Mouse (Mus musculus) stomach, adult 2 months (tissue): ENCODE measurements around the gene Tmem231. TPM values are rescaled to one million over a fixed set of nuclear protein-coding genes. Genes with fewer than 3 reads are reported as not detected.

Experiments
- polyA plus RNA-seq: library from polyadenylated mRNA; depleted of rRNA; stranded (reverse); fragments of >200 nt; gene quantifications from 2 replicates; pipeline ENCODE4 v1.2.3, GENCODE M21; 2012; rRNA removed

The Tmem231 gene
- polyA plus RNA-seq = 1.6 TPM in 2 replicates

DNA sequence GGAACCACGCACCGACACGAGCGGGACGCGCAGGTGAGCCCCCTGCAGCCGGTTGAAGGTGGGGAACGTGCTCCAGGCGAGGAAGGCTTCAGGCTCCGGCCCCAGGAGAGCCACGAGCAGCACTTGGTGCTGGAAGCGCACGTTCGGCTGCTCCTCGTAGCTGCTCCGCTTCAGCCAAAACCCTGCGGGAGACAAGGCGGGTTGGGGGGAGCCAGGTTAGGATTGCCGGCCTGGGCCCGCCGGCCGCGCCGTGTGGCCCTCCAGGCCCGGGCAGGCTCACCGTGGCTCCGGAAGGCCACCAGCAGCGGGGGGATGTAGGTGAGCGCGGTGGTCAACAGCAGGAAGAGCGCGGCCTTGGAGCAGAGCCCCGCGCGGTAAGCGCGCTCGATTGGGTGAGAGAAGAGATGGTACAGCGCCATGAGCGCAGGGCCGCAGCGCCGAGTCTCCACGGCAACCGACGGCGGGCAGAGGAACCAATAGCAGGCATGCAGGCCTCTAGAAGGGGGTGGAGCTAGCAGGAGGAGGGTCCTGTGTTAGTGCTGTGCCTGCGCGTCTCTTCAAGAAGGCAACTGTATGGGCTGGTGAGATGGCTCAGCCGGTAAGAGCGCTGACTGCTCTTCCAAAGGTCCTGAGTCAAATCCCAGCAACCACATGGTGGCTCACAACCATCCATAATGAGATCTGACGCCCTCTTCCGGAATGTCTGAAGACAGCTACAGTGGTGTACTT is at the start of gene Tmem231:
Gene Tmem231 (minus strand): TSS at position 534 of the 729 bp plus-strand sequence.

DNA sequence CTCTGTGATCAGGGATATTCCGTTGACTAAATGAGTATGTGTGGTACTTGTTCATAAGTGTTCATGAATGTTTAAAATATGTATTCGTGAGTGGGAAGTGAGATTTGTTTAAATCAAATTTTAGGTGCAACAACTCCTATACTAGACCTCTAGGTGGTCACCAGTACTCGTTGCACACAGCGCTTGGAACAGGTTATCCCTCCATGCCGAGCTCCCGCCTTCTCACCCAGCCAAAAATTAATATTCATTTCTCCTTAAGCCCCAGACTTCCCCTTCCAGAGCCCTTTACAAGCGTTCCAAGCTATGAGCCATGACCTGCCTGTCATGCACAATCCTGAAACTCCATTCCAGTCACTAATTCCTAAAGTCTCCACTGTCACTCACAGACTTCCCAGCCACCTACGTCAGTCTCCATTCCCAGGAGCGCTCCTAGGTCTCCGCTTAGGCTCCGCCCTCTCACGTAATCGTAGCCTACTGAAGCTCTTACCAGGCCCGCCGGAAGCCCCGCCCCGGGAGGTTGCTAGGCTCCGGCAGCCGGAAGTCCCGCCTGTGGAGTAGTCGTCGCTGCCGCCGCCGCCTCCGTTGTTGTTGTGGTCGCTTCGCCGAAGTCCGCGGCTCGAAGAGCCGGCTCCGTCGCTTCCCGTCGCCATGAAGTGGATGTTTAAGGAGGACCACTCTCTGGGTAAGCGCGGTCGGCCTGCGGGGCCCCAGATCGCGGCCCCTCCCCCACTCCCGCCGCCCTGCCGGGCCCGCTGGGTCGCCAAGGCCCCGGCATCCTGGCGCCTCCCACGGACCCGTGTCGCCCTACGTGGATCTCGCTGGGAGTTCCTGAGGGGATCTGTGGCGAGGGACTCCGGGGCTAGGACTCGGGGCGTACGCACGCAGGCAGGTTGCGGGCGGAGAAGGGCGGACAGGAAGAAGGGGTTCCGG is 6.8 kb upstream of the Tmem231 start, which contains the start of gene Gabarapl2:
Gene Gabarapl2 (plus strand): TSS at position 533 of the 930 bp plus-strand sequence.

DNA sequence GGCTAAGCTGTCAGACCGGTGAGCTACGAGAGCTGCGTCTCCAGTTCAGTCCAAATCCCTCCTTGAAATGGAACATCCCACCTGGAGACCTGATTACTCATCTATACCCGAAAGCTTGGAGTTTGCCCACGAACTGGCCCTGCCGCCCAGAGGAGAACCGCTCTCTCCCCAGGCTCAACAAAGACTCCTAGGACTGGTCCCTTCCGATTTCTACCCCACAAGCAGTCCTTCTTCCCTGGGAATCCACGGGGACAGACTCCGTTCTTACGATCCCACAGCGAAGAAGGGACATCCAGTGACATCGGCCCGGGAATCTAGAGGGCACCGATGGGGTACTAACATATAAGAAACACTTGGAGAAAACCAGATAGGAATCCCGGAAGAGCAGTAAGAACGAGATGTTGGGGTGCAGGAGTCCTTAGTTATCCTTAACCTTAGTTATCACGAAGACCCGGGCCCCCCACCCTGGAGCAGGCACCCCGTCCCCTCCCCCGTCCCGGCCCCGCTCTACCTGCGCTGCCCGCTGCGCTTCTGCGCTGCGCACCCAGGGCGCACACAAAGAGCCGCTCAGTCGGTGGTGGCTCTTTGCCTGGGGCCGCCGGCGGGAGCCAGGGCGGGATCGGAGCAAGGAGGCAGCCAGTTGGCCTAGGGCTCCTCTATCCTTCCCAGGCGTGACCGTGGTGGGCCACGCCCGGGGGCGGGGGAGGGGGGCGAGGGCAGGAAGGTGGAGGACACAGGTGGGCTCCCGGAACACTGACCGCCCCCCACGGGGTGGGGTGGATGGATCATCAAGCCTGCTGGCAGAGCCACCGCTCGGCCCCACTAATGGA is 23.8 kb downstream of the Tmem231 start, which contains the start of gene Chst5:
Gene Chst5 (minus strand): TSS at position 827 of the 830 bp plus-strand sequence.

DNA sequence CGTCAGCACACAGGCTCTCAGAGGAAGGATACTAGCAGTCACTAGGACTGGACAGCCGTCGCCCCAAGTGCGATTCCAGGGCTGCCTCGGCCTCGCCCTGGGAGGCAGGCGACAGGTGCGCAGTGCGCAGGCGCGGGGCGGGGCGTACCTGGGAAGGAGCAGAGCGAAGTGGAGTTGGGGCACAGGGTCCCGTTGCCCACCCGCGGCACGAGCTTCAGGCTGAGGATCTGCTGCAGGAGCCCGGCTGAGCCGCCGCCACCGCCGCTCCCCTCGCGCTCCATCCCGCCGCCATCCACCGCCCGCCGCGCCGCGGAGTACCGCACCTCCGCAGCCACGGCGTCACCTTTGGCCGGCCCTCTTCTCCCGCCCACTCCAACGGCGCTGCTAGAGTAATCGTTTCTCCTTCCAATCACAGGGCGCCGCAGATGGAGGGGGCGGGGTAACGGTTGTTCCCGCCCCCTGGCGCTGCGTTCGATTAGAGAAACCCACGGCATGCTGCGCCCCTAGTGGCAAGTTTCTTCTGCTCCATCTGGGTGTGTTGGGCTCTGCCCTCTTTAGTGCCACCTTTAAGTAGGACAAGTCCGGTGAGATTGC is 57.2 kb downstream of the Tmem231 start, which contains the start of gene Tmem170:
Gene Tmem170 (minus strand): TSS at position 396 of the 594 bp plus-strand sequence.

Other genes with a start within 250 kb of the Tmem231 start
- gene Ctrb1, start 242.9 kb downstream of the Tmem231 start, polyA plus RNA-seq = 8.0 and 9.1 TPM in 2 replicates
- gene Bcar1, start 190.1 kb downstream of the Tmem231 start, polyA plus RNA-seq = 49.4 and 57.8 TPM in 2 replicates
- gene Cfdp1, start 79.6 kb downstream of the Tmem231 start, polyA plus RNA-seq = 0.32 and 0.55 TPM in 2 replicates
- 0.98 and 1.1 TPM in 2 replicates for gene Tmem170, start 57.1 kb downstream of the Tmem231 start, polyA plus RNA-seq
- 0.09 and 0.14 TPM in 2 replicates for gene Chst5, start 23.4 kb downstream of the Tmem231 start, polyA plus RNA-seq
- 4.9 and 5.7 TPM in 2 replicates for gene Gabarapl2, start 6.8 kb upstream of the Tmem231 start, polyA plus RNA-seq
- gene Adat1, start 58.4 kb upstream of the Tmem231 start, polyA plus RNA-seq = 0.40 and 0.74 TPM in 2 replicates
- 8.8 and 11.5 TPM in 2 replicates for gene Kars, start 77.4 kb upstream of the Tmem231 start, polyA plus RNA-seq
- 2.8 and 3.3 TPM in 2 replicates for gene Terf2ip, start 77.5 kb upstream of the Tmem231 start, polyA plus RNA-seq
- gene Gm6793, start 81.2 kb upstream of the Tmem231 start, polyA plus RNA-seq = not detected in 2 replicates